Mouse (Mus musculus) CD4-positive, CD25-positive, alpha-beta regulatory T cell, adult 4 months (primary cell): ENCODE data around the gene Col24a1. TPM values are rescaled to one million over a fixed set of nuclear protein-coding genes. Genes with fewer than 3 reads are reported as not detected.

Experiments used
- ATAC-seq: one replicate; pipeline ENCODE4 v1.8.0; 2017
- polyA plus RNA-seq, 2 experiments: library from polyadenylated mRNA; unstranded; fragments of 100-300 nt; shearing (Covaris generic); gene quantifications; one replicate each; pipeline ENCODE4 v1.2.1; 2017

Col24a1 gene
- polyA plus RNA-seq, 2 experiments from 2014 or later, result not detected

GRCm38 (mm10) chr3:145575743-145576481 lies 283.6 kb downstream of the Col24a1 start, which contains the start of gene Znhit6:
Gene Znhit6 (plus strand): TSS chr3:145576205.
- ATAC-seq, result peak; percentile 93

DNA sequence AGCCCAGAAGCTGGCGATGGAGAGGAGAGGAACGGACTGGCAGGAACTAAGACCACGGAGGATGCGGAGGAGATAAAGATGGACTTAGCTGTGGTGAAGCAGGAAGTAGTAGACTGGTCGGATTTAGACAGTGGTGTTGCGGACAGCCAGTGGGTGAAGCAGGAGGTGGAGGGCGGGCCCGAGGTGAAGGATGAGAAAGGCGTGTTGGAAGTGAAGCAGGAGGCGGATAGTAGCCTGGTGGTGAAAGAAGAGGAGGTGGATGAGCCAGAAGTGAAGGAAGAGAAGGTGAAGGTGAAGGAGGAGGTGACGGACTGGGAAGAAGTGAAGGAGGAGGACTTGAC lies 284.2 kb downstream of the Col24a1 start:
- ATAC-seq, result peak; percentile 34

DNA sequence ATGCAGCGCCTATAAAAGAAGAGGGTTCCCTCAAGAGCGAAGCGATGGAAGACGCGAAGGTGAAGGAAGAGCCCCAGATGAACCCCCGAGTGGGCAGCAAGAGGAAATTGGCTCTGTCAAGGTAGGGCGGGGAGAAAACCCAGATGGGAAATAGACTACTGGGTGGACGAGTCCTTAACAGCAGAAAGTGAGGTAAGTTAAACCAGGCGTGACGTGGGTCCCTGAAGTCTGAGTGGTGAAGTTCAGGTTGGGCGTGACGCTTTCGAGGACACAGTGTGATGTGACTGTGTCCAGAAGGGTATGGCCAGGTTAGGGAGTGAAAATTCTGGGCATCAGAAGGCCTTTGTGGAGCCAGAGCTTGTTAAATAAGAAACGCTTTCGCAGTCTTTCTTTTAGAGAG lies 284.6 kb downstream of the Col24a1 start:
- ATAC-seq, result no peak

GRCm38 (mm10) chr3:145583043-145583442 lies 290.8 kb downstream of the Col24a1 start:
- ATAC-seq, result no peak

DNA sequence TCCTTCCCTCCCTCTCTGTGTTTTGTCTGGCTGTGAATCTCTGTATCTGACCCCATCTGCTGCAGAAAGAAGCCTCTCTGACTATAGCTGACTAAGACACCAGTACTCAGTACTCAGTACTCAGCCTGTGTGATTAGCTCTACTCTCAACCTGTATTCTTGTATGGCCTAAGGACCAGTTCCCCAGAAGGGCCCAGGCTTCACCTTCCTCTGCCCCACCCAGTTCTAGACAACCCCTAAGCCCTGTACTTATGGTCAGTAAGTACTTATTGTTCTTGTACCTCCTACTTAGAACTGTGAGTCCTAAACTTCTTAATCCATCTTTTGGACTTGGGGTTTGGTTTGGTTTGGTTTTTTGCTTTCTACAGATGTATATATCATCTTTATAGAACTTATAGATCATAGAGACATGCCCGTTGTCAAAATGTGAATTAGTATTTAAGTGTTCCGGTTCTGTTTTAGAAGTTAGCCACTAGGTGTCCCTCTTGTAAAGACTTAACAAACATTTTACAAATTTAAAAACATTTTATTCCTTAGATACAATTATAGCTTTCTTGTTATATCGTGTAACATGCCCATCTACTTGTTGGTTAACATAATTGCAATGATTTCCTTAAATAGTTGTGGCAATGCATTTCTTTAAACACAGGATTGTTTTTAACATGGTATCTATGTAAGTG lies 291.4 kb downstream of the Col24a1 start:
- peak; percentile 37 for ATAC-seq

- ATAC-seq, result no peak
Observed at GRCm38 (mm10) chr3:145590562-145590961, 298.3 kb downstream of the Col24a1 start.

- no peak for ATAC-seq
Observed at GRCm38 (mm10) chr3:145591841-145592542, 299.7 kb downstream of the Col24a1 start.

GRCm38 (mm10) chr3:145595354-145595753 lies 303.1 kb downstream of the Col24a1 start:
- peak; percentile 98 for ATAC-seq

- ATAC-seq, result no peak
Observed at GRCm38 (mm10) chr3:145599059-145599458, 306.8 kb downstream of the Col24a1 start.

GRCm38 (mm10) chr3:145600801-145601200 lies 308.5 kb downstream of the Col24a1 start:
- ATAC-seq, result no peak

GRCm38 (mm10) chr3:145601345-145601744 lies 309.1 kb downstream of the Col24a1 start:
- ATAC-seq, result no peak

Other genes with a start within 250 kb of the Col24a1 start
- gene Clca2, start 193.0 kb upstream of the Col24a1 start, polyA plus RNA-seq, result not detected
- gene Odf2l, start 173.9 kb upstream of the Col24a1 start, polyA plus RNA-seq, result 1 to 10 TPM; 6.3 to 7.1 TPM